8 mouse cellular contexts compared by ENCODE assay signal in the genomic region with DNA sequence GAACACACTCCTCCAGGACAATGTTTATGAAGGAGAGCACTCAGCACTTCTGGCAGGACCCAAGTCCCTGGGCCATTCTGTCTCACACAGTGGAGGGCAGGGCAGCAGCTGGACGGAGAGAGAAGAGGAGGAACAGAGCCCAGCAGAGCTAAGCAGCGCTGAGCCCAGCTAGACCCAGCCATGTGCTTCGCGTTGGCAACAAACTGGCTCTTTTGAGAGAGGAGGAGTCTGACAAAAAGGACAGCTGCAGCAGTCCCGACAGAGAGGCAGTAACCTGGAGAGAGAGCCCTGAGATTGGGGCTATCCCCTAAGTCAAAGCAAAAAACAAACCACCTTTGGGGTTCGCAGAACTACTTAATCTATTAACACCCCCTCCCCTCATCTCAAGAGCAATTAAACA. TPM values are rescaled to one million over a fixed set of nuclear protein-coding genes. Genes with fewer than 3 reads are reported as not detected.
DNase-seq lines count a peak whose midpoint lies in the region; ATAC-seq lines count a peak whose summit lies in the region.

No protein-coding gene starts in this region.

- no peaks in the 10 kb centered on the region for H3K27me3 ChIP-seq in hindbrain, embryonic 16.5 days (replicated peaks; ENCODE audit: control insufficient read depth, insufficient read depth, low read length)
- H3K27me3 ChIP-seq in limb, embryonic 11.5 days (ENCODE audit: control insufficient read depth, insufficient read depth, low read length): no peaks in the 10 kb centered on the region
- no peaks in the 10 kb centered on the region for H3K27me3 ChIP-seq in midbrain, embryonic 15.5 days (replicated peaks)

- H3K9me3 ChIP-seq in hindbrain, embryonic 16.5 days (ENCODE audit: control insufficient read depth, low read length): no peaks in the 10 kb centered on the region
- no peaks in the 10 kb centered on the region for H3K9me3 ChIP-seq in limb, embryonic 11.5 days (ENCODE audit: control insufficient read depth, low read length)
- no peaks in the 10 kb centered on the region for H3K9me3 ChIP-seq in midbrain, embryonic 15.5 days

- DNase-seq in heart, adult 11 months: peak; percentile 98
- no peak for DNase-seq in heart, adult 8-10 months (ENCODE audit: low spot score)
- peak; percentile 75 for DNase-seq in cerebellum, adult 9-10 months
- DNase-seq in gastrocnemius, postnatal 10 days: peak; percentile 62
- DNase-seq in limb, embryonic 11.5 days (ENCODE audit: low spot score): peak; percentile 44

- H3K4me2 ChIP-seq in hindbrain, embryonic 16.5 days (ENCODE audit: low read length): peak overlapping the region; percentile 93
- H3K4me2 ChIP-seq in limb, embryonic 11.5 days (ENCODE audit: low read depth, severe bottlenecking): peak overlapping the region; percentile 8; the same call in 1 of the 2 replicates
- H3K4me2 ChIP-seq in midbrain, embryonic 15.5 days: peak overlapping the region; percentile 77; the same call in 1 of the 2 replicates

- ATAC-seq in hindbrain, embryonic 16.5 days: peak; percentile 51
- no peak for ATAC-seq in limb, embryonic 11.5 days (ENCODE audit: insufficient number of reproducible peaks, low FRiP score, low TSS enrichment, low read depth)
- no peak for ATAC-seq in midbrain, embryonic 15.5 days (replicated peaks)
- no peak for ATAC-seq in monocyte, adult 5-6 weeks (replicated peaks; ENCODE audit: insufficient number of reproducible peaks, low FRiP score, low TSS enrichment, poor library complexity, severe bottlenecking)

- H3K27ac ChIP-seq in hindbrain, embryonic 16.5 days (ENCODE audit: low read depth, low read length): peak overlapping the region; percentile 66
- no peak overlapping the region; the same call in 1 of the 2 replicates for H3K27ac ChIP-seq in limb, embryonic 11.5 days (replicated peaks; ENCODE audit: low read depth, low read length)
- H3K27ac ChIP-seq in midbrain, embryonic 15.5 days: peak overlapping the region; percentile 36; the same call in 1 of the 2 replicates

- WGBS in hindbrain, embryonic 16.5 days: 15% methylated on average over 6 of the region's 6 CpGs
- 7% methylated on average over 6 of the region's 6 CpGs for WGBS in limb, embryonic 11.5 days
- 9% methylated on average over 6 of the region's 6 CpGs for WGBS in midbrain, embryonic 15.5 days

- 0 out of 2 replicates have a peak overlapping the region, but pooled peaks have one; percentile 3 for H3K4me3 ChIP-seq in hindbrain, embryonic 16.5 days (ENCODE audit: low read length)
- H3K4me3 ChIP-seq in limb, embryonic 11.5 days (ENCODE audit: low read depth, low read length): no peak overlapping the region
- H3K4me3 ChIP-seq in midbrain, embryonic 15.5 days: no peak overlapping the region

- H3K36me3 ChIP-seq in hindbrain, embryonic 16.5 days (ENCODE audit: control insufficient read depth, insufficient read depth, low read length): no peaks in the 10 kb centered on the region
- no peaks in the 10 kb centered on the region for H3K36me3 ChIP-seq in limb, embryonic 11.5 days (ENCODE audit: control insufficient read depth, insufficient read depth, low read length)
- no peaks in the 10 kb centered on the region for H3K36me3 ChIP-seq in midbrain, embryonic 15.5 days (replicated peaks)

- peaks cover 63% of the 10 kb centered on the region for H3K4me1 ChIP-seq in hindbrain, embryonic 16.5 days (ENCODE audit: control insufficient read depth, insufficient read depth, low read depth, low read length)
- H3K4me1 ChIP-seq in limb, embryonic 11.5 days (ENCODE audit: control insufficient read depth, insufficient read depth, low read length): peaks cover 53% of the 10 kb centered on the region
- H3K4me1 ChIP-seq in midbrain, embryonic 15.5 days: peaks cover 82% of the 10 kb centered on the region

- H3K9ac ChIP-seq in hindbrain, embryonic 16.5 days (ENCODE audit: low read depth, low read length): no peak overlapping the region
- H3K9ac ChIP-seq in limb, embryonic 11.5 days (ENCODE audit: low read length): no peak overlapping the region
- H3K9ac ChIP-seq in midbrain, embryonic 15.5 days: no peak overlapping the region

RNA-seq across cellular contexts. Expression of gene Fam53b, which starts 3.3 kb away (rescaled TPM):
- total RNA-seq in heart, adult 8-10 months (2022): 10 to 100 TPM; 24.0 to 31.3 (median 26.9) TPM
- total RNA-seq in gastrocnemius, postnatal 10 days (2021): 10 to 100 TPM; 34.5 to 43.6 TPM
- polyA plus RNA-seq in hindbrain, embryonic 16.5 days (2015; fragmentation: Nextera tagmentation; extraction: Ambion mirVana): 14.7 and 16.3 TPM in 2 replicates
- polyA plus RNA-seq in limb, embryonic 11.5 days (2014; fragmentation: Nextera tagmentation; extraction: Ambion mirVana): 23.8 and 29.3 TPM in 2 replicates
- polyA plus RNA-seq in midbrain, embryonic 15.5 days (2015; fragmentation: Nextera tagmentation; extraction: Ambion mirVana): 15.4 and 15.7 TPM in 2 replicates
- total RNA-seq in monocyte, adult 5-6 weeks (2017): 15.8 to 51.1 TPM (median 20.4 TPM) in 3 replicates

RNA-seq across cellular contexts. Expression of gene Eef1akmt2, which starts 42.1 kb away (rescaled TPM):
- total RNA-seq in heart, adult 8-10 months (2022): 10 to 100 TPM in 2 of 4 experiments, 1 to 10 TPM in 2; 6.2 to 10.0 (median 8.4) TPM
- total RNA-seq in gastrocnemius, postnatal 10 days (2021): 10 to 100 TPM in 1 of 2 experiments, 1 to 10 TPM in 1; 9.7 to 12.1 TPM
- polyA plus RNA-seq in hindbrain, embryonic 16.5 days (2015; fragmentation: Nextera tagmentation; extraction: Ambion mirVana): 79.0 and 87.6 TPM in 2 replicates
- polyA plus RNA-seq in limb, embryonic 11.5 days (2014; fragmentation: Nextera tagmentation; extraction: Ambion mirVana): 76.6 and 79.4 TPM in 2 replicates
- polyA plus RNA-seq in midbrain, embryonic 15.5 days (2015; fragmentation: Nextera tagmentation; extraction: Ambion mirVana): 83.9 and 88.1 TPM in 2 replicates
- total RNA-seq in monocyte, adult 5-6 weeks (2017): 51.1 to 55.5 TPM (median 53.4 TPM) in 3 replicates

RNA-seq across cellular contexts. Expression of gene Abraxas2, which starts 48.7 kb away (rescaled TPM):
- 10 to 100 TPM; 16.8 to 21.9 (median 20.5) TPM for total RNA-seq in heart, adult 8-10 months (2022)
- 10 to 100 TPM; 22.7 to 25.4 TPM for total RNA-seq in gastrocnemius, postnatal 10 days (2021)
- 34.0 and 35.7 TPM in 2 replicates for polyA plus RNA-seq in hindbrain, embryonic 16.5 days (2015; fragmentation: Nextera tagmentation; extraction: Ambion mirVana)
- polyA plus RNA-seq in limb, embryonic 11.5 days (2014; fragmentation: Nextera tagmentation; extraction: Ambion mirVana): 40.7 and 41.3 TPM in 2 replicates
- polyA plus RNA-seq in midbrain, embryonic 15.5 days (2015; fragmentation: Nextera tagmentation; extraction: Ambion mirVana): 36.1 and 38.7 TPM in 2 replicates
- total RNA-seq in monocyte, adult 5-6 weeks (2017): 47.0 to 82.9 TPM (median 61.5 TPM) in 3 replicates

Comparison
In these comparisons a context has a peak if more than half of its experiments do, and no peak if none do; other contexts are left out.
1. H3K4me2 ChIP-seq: peak in every context shown above with its lines; median percentile 93 in hindbrain, embryonic 16.5 days; 77 in midbrain, embryonic 15.5 days; 8 in limb, embryonic 11.5 days.